22 mouse cellular contexts compared by ENCODE assay signal in genomic region chr7:113289211-113289610, GRCm38 (mm10).
DNase-seq lines count a peak whose midpoint lies in the region; ATAC-seq lines count a peak whose summit lies in the region.
"Had no signal": no experiment of that assay in that cellular context is flagged by ENCODE, and none has a peak within 500 bp of the region (broad histone marks: within the 10 kb centered on the region; RNA-seq: fewer than 3 reads in every experiment).

No protein-coding gene starts in this region.

- DNase-seq in gastrocnemius, adult 18-20 months (ENCODE audit: low spot score), result peak; percentile 15
- no peak for DNase-seq in gastrocnemius, postnatal 36 days
- DNase-seq in A20 (ENCODE audit: low read depth, low spot score) (peak; percentile 22), MEL-GATA-1-ER (ENCODE audit: extremely low read depth, low read depth) (peak; percentile 75)
- DNase-seq in layer of hippocampus, adult 9-10 months (ENCODE audit: low spot score), result no peak
- DNase-seq: adrenal gland, postnatal 25 days; cerebellum, adult 11-12 months; cerebellum, postnatal 10 days; gastrocnemius, postnatal 25 days; heart, postnatal 4 days; lung, postnatal 10 days; midbrain, embryonic 14.5 days; right cerebral cortex, postnatal 25 days; thymus, postnatal 25 days had no signal

- no peak overlapping the region for H3K4me3 ChIP-seq in kidney, embryonic 15.5 days (replicated peaks)
- H3K4me3 ChIP-seq: embryonic facial prominence, embryonic 12.5 days; heart, embryonic 15.5 days; megakaryocyte, embryonic 14.5 days had no signal

- H3K27ac ChIP-seq in kidney, embryonic 15.5 days, result no peak overlapping the region
- H3K27ac ChIP-seq: embryonic facial prominence, embryonic 12.5 days; heart, embryonic 15.5 days; kidney, postnatal 0 days had no signal

- H3K4me2 ChIP-seq in kidney, embryonic 15.5 days, result no peak overlapping the region
- H3K4me2 ChIP-seq: embryonic facial prominence, embryonic 12.5 days; heart, embryonic 15.5 days had no signal

- no peaks in the 10 kb centered on the region for H3K9me3 ChIP-seq in kidney, embryonic 15.5 days (replicated peaks)
- H3K9me3 ChIP-seq: embryonic facial prominence, embryonic 12.5 days; heart, embryonic 15.5 days; megakaryocyte, embryonic 14.5 days had no signal

- peaks cover 6% of the 10 kb centered on the region; the same call in 1 of the 2 replicates for H3K36me3 ChIP-seq in kidney, embryonic 15.5 days
- H3K36me3 ChIP-seq: heart, embryonic 15.5 days had no signal

- H3K4me1 ChIP-seq in kidney, embryonic 15.5 days, result no peaks in the 10 kb centered on the region
- H3K4me1 ChIP-seq: embryonic facial prominence, embryonic 12.5 days; heart, embryonic 15.5 days had no signal

- whole genome bisulfite sequencing in kidney, embryonic 15.5 days, result 79% methylated on average over 1 of the region's 1 CpGs

- no peak overlapping the region for H3K9ac ChIP-seq in kidney, embryonic 15.5 days
- H3K9ac ChIP-seq: embryonic facial prominence, embryonic 12.5 days; heart, embryonic 15.5 days had no signal

- H3K27me3 ChIP-seq in kidney, embryonic 15.5 days, result no peaks in the 10 kb centered on the region
- H3K27me3 ChIP-seq: embryonic facial prominence, embryonic 12.5 days; heart, embryonic 15.5 days had no signal

- intact Hi-C loops in gastrocnemius, postnatal 36 days (cut with DNase I), result no loop called here

- peak; percentile 68 for ATAC-seq in megakaryocyte progenitor cell, adult 5-6 weeks (replicated peaks; ENCODE audit: poor library complexity)
- no peak for ATAC-seq in kidney, embryonic 15.5 days (replicated peaks; ENCODE audit: low FRiP score)
- ATAC-seq: forebrain, embryonic 14.5 days; intestine, postnatal 0 days had no signal

Comparison
In these comparisons a context has a peak if more than half of its experiments do, and no peak if none do; other contexts are left out.
1. DNase-seq: peak in gastrocnemius, adult 18-20 months (single experiment), A20 (single experiment) and MEL-GATA-1-ER (single experiment); none in gastrocnemius, postnatal 36 days (0 of 2) and layer of hippocampus, adult 9-10 months (single experiment).